Mouse (Mus musculus): ENCODE results near the gene Cacna2d4. TPM values are rescaled to one million over a fixed set of nuclear protein-coding genes. Genes with fewer than 3 reads are reported as not detected.

The Cacna2d4 gene
- total RNA-seq, 2 experiments from 2014 or later = 5.5 TPM; not detected in 1

Other genes with a start within 250 kb of the Cacna2d4 start
- 12.4 and 26.1 TPM in 2 replicates for gene Dcp1b, start 61.3 kb upstream of the Cacna2d4 start, total RNA-seq (2014; fragmentation: Nextera tagmentation)
- gene Dcp1b, start 61.3 kb upstream of the Cacna2d4 start, total RNA-seq (2017) = 9.7 and 11.9 TPM in 2 replicates
- gene Cacna1c, start 40.1 kb upstream of the Cacna2d4 start, total RNA-seq (2014; fragmentation: Nextera tagmentation) = 1.9 TPM in 1 of 2 replicates, not detected in the other
- 0.15 and 0.33 TPM in 2 replicates for gene Cacna1c, start 40.1 kb upstream of the Cacna2d4 start, total RNA-seq (2017)
- not detected in 2 replicates for gene Lrtm2, start 94.2 kb downstream of the Cacna2d4 start, total RNA-seq (2014; fragmentation: Nextera tagmentation)
- gene Lrtm2, start 94.2 kb downstream of the Cacna2d4 start, total RNA-seq (2017) = 0.38 TPM in 1 of 2 replicates, not detected in the other
- 34.1 and 37.1 TPM in 2 replicates for gene Adipor2, start 181.2 kb downstream of the Cacna2d4 start, total RNA-seq (2014; fragmentation: Nextera tagmentation)
- gene Adipor2, start 181.2 kb downstream of the Cacna2d4 start, total RNA-seq (2017) = 65.9 and 73.1 TPM in 2 replicates
- gene Fbxl14, start 243.1 kb downstream of the Cacna2d4 start, total RNA-seq (2014; fragmentation: Nextera tagmentation) = 31.8 and 40.4 TPM in 2 replicates
- 39.9 and 41.0 TPM in 2 replicates for gene Fbxl14, start 243.1 kb downstream of the Cacna2d4 start, total RNA-seq (2017)